Mouse (Mus musculus) forebrain, embryonic 13.5 days (tissue): ENCODE measurements around the gene 4933402N22Rik. TPM values are rescaled to one million over a fixed set of nuclear protein-coding genes. Genes with fewer than 3 reads are reported as not detected.
"Not testable (repeated sequence)": the region's sequence is repeated elsewhere in the genome, so short reads cannot be mapped to it uniquely, and the experiment has no call there.

Experiments used
- ATAC-seq: fragments of 200-750 bp; cut with Nextera tagmentation; 2 replicates; pipeline ENCODE4 v1.8.0; 2017
- H3K27ac ChIP-seq: fragments of 300-500 bp; sonication (generic); 2 replicates; pipeline ENCODE4 v1.5.1; 2015; ENCODE audit warnings: inconsistent platforms, mild to moderate bottlenecking, moderate library complexity
- H3K27me3 ChIP-seq: fragments of 300-500 bp; sonication (generic); 2 replicates; pipeline ENCODE4 v1.6.1; 2015; ENCODE audit warnings: mild to moderate bottlenecking, inconsistent platforms
- H3K36me3 ChIP-seq: fragments of 300-500 bp; sonication (generic); 2 replicates; pipeline ENCODE4 v1.6.1; 2015; ENCODE audit warnings: mild to moderate bottlenecking, inconsistent platforms; ENCODE audit not compliant: poor library complexity, severe bottlenecking
- H3K4me1 ChIP-seq: fragments of 300-500 bp; sonication (generic); 2 replicates; pipeline ENCODE4 v1.6.1; 2015; ENCODE audit warnings: inconsistent platforms
- H3K4me2 ChIP-seq: fragments of 300-500 bp; sonication (generic); 2 replicates; pipeline ENCODE4 v1.6.1; 2015; ENCODE audit warnings: inconsistent platforms, mild to moderate bottlenecking, moderate library complexity
- H3K4me3 ChIP-seq: fragments of 300-500 bp; sonication (generic); 2 replicates; pipeline ENCODE4 v1.5.1; 2015; ENCODE audit warnings: mild to moderate bottlenecking, inconsistent platforms
- H3K9ac ChIP-seq: fragments of 300-500 bp; sonication (generic); 2 replicates; pipeline ENCODE4 v1.6.1; 2015; ENCODE audit warnings: mild to moderate bottlenecking, inconsistent platforms
- H3K9me3 ChIP-seq: fragments of 300-500 bp; sonication (generic); replicated peaks from 2 replicates; pipeline ENCODE4 v1.6.1; 2016; ENCODE audit warnings: inconsistent platforms
- WGBS: fragments of 180-500 bp; shearing (Covaris S2); methylation state at CpG from one replicate; pipeline ENCODE4 v1.1.7; 2015; 5-methylcytosine and 5-hydroxymethylcytosine counted together
- polyA plus RNA-seq: library from polyadenylated mRNA; unstranded; fragments of >200 nt; fragmentation: Nextera tagmentation; extraction: Ambion mirVana; gene quantifications from 2 replicates; pipeline ENCODE4 v1.2.1, GENCODE M21; 2015

Gene 4933402N22Rik
- not detected in 2 replicates for polyA plus RNA-seq

- not testable (repeated sequence) for ATAC-seq, H3K9ac ChIP-seq, H3K27ac ChIP-seq, H3K36me3 ChIP-seq, H3K4me1 ChIP-seq, H3K27me3 ChIP-seq, H3K4me2 ChIP-seq, H3K4me3 ChIP-seq, H3K9me3 ChIP-seq
- WGBS: 86% methylated on average over 1 of the region's 2 CpGs
These were observed at the start of gene 4933402N22Rik for GRCm38 (mm10) chr5:11917743-11918142. Gene 4933402N22Rik, plus strand, starts transcription at chr5:11918043.

- H3K27ac ChIP-seq: not testable (repeated sequence)
- 81% methylated on average over 2 of the region's 2 CpGs for whole genome bisulfite sequencing
These were observed 5.9 kb downstream of the 4933402N22Rik start for GRCm38 (mm10) chr5:11923790-11924189.

More at GRCm38 (mm10) chr5:11923790-11924189, 5.9 kb downstream of the 4933402N22Rik start:
- H3K4me1 ChIP-seq, H3K27me3 ChIP-seq, H3K36me3 ChIP-seq, H3K4me2 ChIP-seq, H3K9ac ChIP-seq, H3K9me3 ChIP-seq, H3K4me3 ChIP-seq, ATAC-seq: not testable (repeated sequence)

Other genes with a start within 250 kb of the 4933402N22Rik start
- gene Gm8922, start 236.1 kb upstream of the 4933402N22Rik start, polyA plus RNA-seq: not detected in 2 replicates
- not detected in 2 replicates for gene Gm8926, start 147.5 kb upstream of the 4933402N22Rik start, polyA plus RNA-seq
- not detected in 2 replicates for gene Gm6465, start 72.5 kb upstream of the 4933402N22Rik start, polyA plus RNA-seq